Mouse (Mus musculus): ENCODE measurements around the gene Npas3.

GRCm38 (mm10) chr12:53801831-53802230 lies 553.4 kb downstream of the Npas3 start:
- TF ChIP-seq POLR2A (IDR thresholded peaks at IDR 0.05; ENCODE audit: extremely low read depth, insufficient read depth, low read length), result no peak
- TF ChIP-seq CTCF (IDR thresholded peaks at IDR 0.05; ENCODE audit: low read depth, low read length), result no peak
